Mouse (Mus musculus) adipocyte (in vitro differentiated cells): ENCODE results near the gene Pms1.
"Not testable (repeated sequence)": the region's sequence is repeated elsewhere in the genome, so short reads cannot be mapped to it uniquely, and the experiment has no call there.

Source experiments
- DNase-seq: peaks from one replicate; pipeline ENCODE4 v3.0.0-alpha.2; 2016; ENCODE audit warnings: low spot score

Gene Pms1

DNA sequence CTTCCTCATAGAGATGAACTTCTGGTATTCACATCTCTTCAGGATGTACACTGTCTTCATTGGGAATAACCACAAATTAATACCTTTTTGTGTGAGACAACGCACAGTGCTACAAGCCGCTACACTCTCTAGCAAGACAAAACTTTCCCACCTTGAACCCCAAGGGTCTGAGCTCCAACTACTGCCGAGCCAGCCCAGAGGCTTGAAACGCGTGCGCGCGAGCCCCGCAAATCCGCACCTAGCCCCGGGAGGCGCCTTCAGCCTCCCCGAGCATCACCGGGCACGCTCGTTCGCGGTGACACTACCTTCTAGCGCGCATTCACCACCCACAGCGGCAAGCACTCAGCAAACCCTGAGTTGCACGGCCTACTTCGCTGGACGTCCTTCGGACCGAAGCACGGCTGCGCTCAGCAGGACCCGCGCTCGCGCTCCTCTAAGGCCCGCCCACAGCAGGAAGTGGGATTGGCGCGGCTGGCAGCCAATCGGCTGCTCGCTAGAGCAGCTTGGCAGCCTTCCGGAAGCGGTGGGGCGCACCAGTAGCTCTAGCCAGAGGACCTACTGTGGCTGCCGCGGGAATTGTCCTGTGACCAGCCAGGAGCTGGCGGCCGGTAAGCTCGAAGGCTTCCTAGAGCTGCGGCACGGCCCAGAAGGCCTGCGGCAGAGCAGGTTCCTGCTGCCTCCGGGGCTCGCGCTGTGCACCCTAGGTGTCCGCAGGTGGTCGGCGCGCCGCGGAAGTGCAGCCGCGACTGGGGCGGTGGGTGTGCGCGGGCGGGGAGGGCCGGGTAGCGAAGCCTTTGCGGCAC is at the start of gene Pms1, which contains the start of the genes Ormdl1 and Gm28778:
Gene Pms1 (minus strand): TSS at position 438 of the 803 bp plus-strand sequence.
Gene Ormdl1 (plus strand): TSS at position 515 of the 803 bp plus-strand sequence.
Gene Gm28778 (plus strand): TSS at position 531 of the 803 bp plus-strand sequence.
- peak; percentile 93 for DNase-seq

DNA sequence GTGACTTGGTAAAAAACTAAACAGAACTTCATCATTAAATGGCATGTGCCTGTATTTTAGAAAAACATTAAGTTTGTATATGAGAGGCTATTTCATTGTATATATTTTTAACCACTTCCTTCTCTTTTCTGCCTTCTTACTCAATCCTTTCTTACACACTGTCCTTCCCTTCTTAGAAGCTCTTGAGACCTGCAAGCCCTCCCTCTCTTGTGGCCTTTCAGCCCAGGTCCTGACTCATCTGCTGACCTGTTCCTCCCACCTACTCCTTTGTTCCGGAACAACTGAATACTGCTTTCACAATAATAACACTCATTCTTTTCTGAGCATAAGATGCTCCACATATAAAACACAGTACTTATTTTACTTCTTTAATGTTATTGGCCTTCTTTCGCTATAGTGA is 44.3 kb upstream of the Pms1 start:
- no peak for DNase-seq

DNA sequence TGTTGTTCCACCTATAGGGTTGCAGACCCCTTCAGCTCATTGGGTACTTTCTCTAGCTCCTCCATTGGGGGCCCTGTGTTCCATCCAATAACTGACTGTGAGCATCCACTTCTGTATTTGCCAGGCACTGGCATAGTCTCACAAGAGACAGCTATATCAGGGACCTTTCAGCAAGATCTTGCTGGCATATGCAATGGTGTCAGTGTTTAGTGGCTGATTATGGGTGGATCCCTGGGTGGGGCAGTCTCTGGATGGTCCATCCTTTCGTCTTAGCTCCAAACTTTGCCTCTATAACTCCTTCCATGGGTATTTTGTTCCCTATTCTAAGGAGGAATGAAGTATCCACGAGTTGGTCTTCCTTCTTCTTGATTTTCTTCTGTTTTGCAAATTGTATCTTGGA is 40.6 kb upstream of the Pms1 start:
- not testable (repeated sequence) for DNase-seq

GRCm38 (mm10) chr1:53335465-53335864 is 38.6 kb upstream of the Pms1 start:
- DNase-seq, result no peak

DNA sequence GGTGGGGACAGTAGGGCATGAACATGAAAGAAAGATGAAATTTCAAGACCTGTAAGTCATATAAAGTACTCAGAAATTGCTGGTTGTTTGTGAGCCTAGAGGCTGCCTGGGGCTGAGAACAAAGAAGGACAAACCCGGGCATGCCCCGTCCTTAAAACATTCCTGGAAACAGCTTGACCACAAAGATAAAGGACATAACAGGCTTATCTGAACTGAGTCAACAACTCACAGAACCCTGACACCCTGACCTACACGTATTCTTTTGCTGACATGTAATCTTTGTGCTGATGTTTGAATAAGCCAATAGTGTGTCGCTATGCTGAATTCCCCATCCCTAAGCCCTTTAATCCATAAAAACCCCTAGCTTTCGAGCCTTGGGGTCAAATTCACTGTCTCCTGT is 36.7 kb upstream of the Pms1 start:
- DNase-seq, result not testable (repeated sequence)

DNA sequence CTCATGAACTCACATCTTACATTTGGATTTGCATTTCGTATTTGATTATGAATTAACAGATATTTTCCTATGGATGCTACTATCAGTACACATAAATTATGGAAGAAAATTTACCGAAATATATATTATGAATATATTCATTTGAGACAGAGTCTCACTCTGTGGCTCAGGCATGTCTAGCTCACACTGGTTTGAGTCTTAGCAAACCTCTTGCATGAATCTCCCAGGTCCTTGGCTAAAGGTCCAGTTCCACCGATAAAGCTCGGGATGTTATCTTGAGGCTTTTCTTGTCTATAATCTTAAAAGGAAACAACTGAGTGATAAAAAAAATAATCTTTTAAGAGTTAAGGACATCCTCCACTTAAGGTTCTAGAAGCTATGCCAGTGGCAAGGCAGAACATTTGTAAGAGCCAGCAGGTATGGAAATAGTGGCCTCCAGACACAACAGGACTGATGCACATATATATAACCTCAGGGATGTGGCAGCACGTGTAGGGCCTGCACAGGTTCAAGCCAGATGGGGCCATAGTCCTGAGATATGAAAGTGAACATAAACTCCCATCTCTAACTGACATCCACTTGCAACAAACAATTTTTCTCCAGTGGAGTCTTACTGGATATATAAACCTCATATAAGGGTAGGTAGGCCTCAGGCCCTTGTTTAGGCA is 28.1 kb upstream of the Pms1 start:
- DNase-seq, result no peak

DNA sequence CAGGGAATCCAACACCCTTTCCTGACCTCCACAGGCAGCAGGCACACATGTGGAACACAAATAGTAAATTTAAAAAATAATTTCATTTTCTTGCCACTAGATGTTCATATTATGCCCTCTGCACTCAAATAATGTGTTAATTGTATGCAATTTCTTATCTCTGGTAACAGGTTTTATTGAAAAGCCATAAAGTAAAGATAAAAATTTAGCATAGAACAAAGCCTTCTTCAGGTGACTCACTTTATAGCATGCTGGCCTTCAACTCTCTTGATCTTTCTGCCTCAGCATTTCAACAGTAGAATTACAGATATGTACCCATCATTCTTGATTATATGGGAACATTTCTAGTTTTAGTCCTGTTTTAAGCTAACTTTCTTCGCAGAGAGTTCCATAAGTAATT is 27.5 kb upstream of the Pms1 start:
- DNase-seq, result no peak

DNA sequence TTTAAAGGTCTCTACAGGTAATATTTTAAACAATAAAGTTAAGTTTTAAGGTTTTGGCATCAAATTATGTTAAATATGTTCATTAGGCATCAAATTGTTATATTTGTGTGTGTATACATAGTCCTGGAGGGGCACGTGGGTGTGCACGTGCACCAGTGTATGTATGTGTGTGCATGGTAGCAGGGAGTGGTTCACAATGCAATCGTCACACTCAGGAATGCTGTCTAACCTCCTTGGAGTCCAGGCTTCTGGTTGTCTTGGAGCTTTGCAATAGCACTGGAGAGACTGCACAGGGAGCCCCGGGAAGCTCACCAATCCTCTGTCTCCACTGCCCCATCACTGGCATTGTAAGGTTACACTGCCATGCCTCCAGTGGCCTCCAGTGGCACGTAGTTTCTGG is 26.4 kb upstream of the Pms1 start:
- no peak for DNase-seq

DNA sequence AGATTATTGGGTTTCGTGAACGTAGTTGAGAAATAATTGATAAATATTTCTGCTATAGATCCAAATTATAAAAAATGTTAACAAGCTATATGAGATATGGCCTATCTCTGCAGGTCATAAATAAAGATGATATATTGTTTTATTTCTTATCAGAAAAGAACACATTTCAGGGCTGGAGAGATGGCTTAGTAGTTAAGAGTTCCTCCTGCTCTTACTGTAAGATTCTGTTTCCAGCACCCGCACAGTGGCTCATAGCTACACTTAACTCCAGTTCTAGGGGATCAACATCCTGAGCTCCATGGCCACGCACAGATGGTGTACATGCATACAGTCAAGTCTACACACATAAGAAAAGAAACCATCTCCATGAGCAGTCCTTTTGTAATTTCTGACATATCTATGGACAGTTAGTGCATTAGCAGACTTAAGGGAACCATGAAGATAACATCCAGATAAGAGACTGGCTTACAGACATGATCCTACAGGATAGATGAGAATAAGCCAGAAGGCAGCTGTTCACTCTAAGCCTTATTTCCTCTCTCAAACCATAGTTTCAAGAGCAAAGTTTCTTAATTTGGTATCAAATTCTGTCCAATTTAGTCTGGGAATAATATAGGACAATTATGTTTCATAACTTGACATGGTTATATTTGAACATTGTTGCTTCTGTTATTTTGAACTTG is 25.0 kb upstream of the Pms1 start:
- DNase-seq, result no peak

DNA sequence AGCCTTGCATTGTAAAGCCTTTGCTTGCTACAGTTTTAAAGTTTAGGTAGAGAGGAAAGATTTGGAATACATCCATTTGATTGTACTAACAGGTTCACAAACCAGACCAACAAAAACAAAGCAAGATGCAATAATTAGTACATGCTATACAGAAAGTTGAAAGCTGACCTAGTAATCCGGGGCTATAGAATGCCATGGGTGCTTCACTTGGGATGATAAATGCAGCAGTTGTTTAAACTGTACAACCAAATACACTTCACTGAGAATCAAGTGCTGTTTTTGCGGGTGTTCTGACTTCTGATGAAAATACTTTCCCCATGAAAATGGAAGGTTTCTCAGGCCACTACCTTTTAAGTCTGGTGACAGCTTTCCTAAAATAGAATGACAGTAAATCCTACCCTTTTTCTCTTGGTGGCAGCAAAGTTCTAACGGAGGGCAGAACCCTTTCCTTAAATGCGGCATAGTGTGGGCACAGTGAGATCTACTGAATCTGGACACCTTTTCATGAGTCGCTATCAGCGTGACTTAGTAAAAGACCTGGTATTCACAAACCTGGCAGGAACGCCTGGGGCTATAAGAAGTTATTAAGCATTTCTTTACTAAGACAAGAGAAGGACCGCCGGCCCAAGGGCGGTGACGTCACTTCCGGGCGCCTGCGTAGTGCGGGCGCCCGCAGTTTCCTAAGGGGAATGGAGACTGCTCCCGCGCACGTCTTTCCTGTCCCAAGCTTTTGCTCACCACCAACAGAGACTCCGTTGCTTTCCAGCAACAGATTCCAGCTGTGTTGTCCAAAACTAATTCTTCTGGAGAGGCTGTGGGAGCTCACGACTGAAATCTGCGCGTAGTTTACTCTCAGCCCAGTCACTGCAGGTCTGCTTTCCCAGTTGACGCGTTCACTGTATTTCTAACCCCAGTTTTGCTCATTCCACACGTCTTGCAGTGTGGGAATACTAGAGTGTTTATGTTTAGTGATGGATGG is 16.5 kb upstream of the Pms1 start, which contains the start of gene Osgepl1:
Gene Osgepl1 (plus strand): TSS at position 636 of the 979 bp plus-strand sequence.
- peak; percentile 87 for DNase-seq

DNA sequence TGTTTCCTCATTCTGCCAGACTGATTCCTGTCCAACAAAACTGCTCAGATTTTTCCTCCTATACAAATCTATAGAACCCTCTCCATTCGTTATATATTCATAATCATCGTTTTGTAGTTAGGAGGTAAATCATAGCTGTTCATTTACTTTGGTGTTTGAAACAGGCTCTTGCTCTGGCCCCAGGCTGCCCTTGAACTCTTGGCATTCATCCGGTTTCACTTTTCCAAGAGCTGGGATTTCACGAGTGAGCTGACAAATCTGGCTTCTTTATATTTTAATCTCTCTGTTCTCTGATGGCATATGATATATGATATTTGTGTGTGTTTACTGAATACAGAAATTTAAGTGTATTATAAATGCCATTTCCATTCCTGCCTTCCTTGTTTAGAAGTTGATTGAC is 3.7 kb upstream of the Pms1 start:
- no peak for DNase-seq

DNA sequence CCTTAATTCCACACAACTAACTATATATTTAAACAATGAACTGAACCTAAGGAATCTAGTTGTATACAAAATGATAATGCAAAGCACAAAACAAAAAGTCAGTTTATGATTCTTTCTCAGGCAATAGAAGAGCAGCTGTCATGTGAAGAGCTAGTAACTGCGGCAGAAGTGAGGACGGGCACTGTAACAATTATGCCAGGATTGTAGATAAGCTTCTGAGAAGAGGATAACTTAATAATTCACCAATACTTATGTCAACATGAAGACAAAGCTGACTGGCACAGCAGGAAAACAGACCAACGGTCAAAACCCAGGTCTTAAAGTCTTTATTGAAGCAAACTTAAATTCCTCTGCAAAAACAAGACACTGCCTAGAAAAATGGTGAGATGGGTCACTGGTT is 5.6 kb downstream of the Pms1 start:
- no peak for DNase-seq

DNA sequence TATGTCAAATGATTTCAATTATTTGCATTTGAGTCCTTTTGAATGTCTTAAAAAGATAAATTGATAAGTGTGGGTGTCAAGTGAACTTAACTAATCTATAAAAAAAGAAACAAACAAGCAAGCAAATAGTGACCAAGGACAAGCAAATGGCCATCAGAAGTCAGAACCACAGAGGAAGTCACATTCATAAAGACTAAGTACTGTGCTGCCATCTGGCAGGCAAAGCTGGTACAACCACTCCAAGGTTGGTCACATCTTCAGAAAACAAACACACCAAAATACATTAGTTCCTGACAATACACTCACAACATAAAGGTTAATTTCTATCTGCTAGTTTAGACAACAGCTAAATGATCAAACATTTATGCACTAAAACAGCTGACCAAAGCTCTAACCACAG is 24.2 kb downstream of the Pms1 start:
- DNase-seq, result peak; percentile 45

GRCm38 (mm10) chr1:53269901-53270300 is 26.9 kb downstream of the Pms1 start:
- DNase-seq, result no peak

DNA sequence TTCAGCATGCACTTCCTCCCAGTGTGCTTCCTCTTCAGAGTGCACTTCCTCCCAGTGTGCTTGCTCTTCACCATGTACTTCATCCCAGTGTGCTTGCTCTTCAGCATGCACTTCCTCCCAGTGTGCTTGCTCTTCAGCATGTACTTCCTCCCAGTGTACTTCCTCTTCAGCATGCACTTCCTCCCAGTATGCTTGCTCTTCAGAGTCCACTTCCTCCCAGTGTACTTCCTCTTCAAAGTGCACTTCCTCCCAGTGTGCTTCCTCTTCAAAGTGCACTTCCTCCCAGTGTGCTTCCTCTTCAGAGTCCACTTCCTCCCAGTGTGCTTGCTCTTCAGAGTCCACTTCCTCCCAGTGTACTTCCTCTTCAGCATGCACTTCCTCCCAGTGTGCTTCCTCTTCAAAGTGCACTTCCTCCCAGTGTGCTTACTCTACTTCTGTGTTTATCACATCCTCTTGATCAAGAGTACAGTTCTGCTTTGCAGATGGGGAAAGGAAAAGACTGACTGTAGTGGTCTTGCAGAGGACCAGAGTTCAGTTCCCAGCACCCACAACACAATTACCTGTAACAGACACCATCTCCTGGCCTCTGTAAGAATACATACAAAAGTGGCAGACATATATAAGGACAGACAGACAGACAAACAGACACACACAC is 31.7 kb downstream of the Pms1 start:
- DNase-seq, result not testable (repeated sequence)

DNA sequence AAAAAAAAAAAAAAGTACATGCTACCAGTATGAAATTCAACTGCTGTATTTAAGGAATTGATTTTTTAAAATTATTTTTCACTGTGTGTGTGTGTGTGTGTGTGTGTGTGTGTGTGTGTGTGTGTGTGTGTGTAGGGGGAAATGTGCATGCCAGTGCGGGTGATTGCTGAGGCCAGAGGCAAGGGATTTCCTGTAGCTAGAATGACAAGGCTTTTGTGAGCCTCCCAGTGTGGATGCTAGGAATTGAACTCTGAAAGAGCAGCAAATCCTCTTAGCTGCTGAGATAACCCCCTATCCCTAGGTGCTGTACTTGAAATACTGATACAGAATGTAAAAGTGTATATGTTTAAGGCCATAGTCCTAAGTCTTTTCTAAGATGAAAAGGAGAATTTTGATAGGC is 70.8 kb downstream of the Pms1 start:
- DNase-seq, result no peak

DNA sequence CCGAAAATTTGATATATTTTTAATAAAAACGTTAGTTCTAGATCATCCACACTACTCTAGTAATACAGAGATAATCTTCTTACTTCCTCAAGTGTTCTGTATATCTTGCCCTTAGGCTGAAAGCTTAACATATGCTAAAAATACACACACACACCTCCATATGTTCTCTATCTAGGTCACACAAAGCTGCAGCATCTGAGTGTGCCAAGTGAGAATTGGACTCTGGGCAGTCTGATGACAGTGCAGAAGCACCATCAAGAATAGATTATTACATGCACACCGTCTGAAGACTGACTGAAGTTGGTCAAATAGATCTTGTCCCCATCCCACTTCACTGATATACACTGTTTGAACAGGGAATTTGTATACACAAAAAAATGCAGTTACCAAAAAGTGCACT is 71.2 kb downstream of the Pms1 start:
- DNase-seq, result no peak

DNA sequence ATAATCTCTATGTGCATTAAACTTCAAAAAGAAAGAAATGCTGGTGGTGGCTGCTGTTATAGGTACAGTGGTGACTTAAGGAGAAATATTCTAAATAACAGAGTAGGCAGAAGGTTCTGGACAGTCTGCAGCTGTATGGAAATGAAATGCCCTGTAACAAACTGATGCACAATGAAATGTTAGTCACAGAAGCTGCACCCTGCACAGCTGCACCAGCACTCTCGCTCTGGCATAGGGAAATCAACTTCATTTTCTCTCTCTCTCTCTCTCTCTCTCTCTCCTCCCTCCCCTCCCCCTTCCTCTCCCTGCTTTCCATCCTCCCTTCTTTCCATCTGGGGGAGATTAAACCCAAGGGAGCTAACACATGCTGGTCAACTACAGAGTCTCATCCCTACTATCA is 72.0 kb downstream of the Pms1 start:
- DNase-seq, result no peak

DNA sequence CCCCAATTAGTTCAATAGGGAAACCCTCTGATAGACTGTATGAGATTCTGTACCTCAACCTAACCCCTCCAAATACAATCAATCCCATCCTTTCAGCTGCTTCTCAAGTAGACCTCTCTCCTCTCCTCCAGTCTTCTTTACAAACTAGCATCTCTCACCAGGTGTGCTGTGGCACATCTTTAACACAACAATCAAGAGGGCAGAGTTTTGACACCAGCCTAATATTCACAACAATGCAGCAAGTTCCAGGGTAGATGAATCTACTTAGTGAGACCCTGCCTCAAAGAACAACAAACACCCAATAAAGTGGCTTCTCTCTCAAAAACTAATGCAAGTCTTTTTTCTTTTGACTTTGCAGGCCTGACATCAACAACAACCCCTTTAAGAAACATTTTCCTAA is 86.7 kb downstream of the Pms1 start:
- no peak for DNase-seq

DNA sequence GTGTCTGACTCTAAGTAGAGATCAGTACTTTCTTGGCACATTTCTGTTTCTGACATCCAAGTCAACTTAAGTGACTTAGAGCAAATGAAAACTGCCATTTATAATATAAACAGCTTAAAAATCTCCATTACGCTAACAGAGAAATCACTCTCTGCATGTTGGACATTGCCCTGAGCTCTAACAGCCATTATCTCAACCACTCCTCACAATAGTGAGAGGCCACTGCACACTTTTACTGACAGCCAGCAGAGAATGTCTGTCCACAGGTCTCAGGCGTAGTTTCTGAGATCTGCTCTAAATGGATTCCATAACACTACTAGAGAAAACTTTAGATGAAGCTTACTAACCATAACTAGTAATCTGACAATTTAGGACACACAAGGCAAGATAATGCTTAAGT is 92.9 kb downstream of the Pms1 start:
- no peak for DNase-seq

GRCm38 (mm10) chr1:53201630-53202199 is 95.1 kb downstream of the Pms1 start:
- DNase-seq, result no peak
